Mouse (Mus musculus) heart, adult 2 months (tissue): ENCODE measurements around the gene AY074887. TPM values are rescaled to one million over a fixed set of nuclear protein-coding genes. Genes with fewer than 3 reads are reported as not detected.

ENCODE experiments used
- DNase-seq, 2 experiments: peaks; one replicate each; pipeline ENCODE4 v3.0.0; 2021
- H3K27ac ChIP-seq: fragments of 200-600 bp; 2 replicates; pipeline ENCODE4 v1.8.1; 2022
- H3K27me3 ChIP-seq: fragments of 200-500 bp; 2 replicates; pipeline ENCODE4 v1.6.1; 2012; ENCODE audit warnings: mild to moderate bottlenecking, low read length, inconsistent platforms, mixed read lengths; ENCODE audit not compliant: control insufficient read depth, insufficient read depth
- H3K36me3 ChIP-seq: fragments of 200-500 bp; 2 replicates; pipeline ENCODE4 v1.6.1; 2012; ENCODE audit warnings: low read length, inconsistent platforms; ENCODE audit not compliant: control insufficient read depth, insufficient read depth
- H3K4me1 ChIP-seq: fragments of 200-500 bp; 2 replicates; pipeline ENCODE4 v1.6.1; 2011; ENCODE audit warnings: low read length; ENCODE audit not compliant: control insufficient read depth, insufficient read depth
- H3K4me3 ChIP-seq: fragments of 200-600 bp; 2 replicates; pipeline ENCODE4 v1.8.1; 2022
- H3K79me2 ChIP-seq: fragments of 200-500 bp; replicated peaks from 2 replicates; pipeline ENCODE4 v1.6.1; 2012; ENCODE audit warnings: mild to moderate bottlenecking, inconsistent platforms, low read length, moderate library complexity, mixed read lengths; ENCODE audit not compliant: control insufficient read depth, insufficient read depth
- H3K9ac ChIP-seq: fragments of 200-500 bp; 2 replicates; pipeline ENCODE4 v1.6.1; 2012; ENCODE audit warnings: low read depth, mild to moderate bottlenecking, control low read depth, inconsistent platforms, low read length, mixed read lengths
- CTCF ChIP-seq: fragments of 200-600 bp; IDR thresholded peaks from 2 replicates; pipeline ENCODE4 v1.8.1; 2022; ENCODE audit warnings: antibody characterized with exemption, mild to moderate bottlenecking, moderate library complexity
- EP300 ChIP-seq: fragments of 200-500 bp; IDR thresholded peaks from 2 replicates; pipeline ENCODE4 v1.6.1; 2011; ENCODE audit warnings: low read depth, low read length, control low read depth; ENCODE audit not compliant: insufficient read depth
- POLR2A ChIP-seq: fragments of 200-500 bp; IDR thresholded peaks from 2 replicates; pipeline ENCODE4 v1.6.1; 2011; ENCODE audit warnings: mild to moderate bottlenecking, low read depth, low read length, control low read depth; ENCODE audit not compliant: insufficient read depth
- WGBS: fragments of 180-500 bp; shearing (Covaris S2); methylation state at CpG from one replicate; pipeline ENCODE4 v1.1.7; 2018; 5-methylcytosine and 5-hydroxymethylcytosine counted together
- intact Hi-C: fragments of 180-260 bp; cut with DNase I; formaldehyde crosslinking; loops from one replicate; pipeline ENCODE4 v1.15.1; 2025
- polyA plus RNA-seq: library from polyadenylated mRNA; depleted of rRNA; stranded (reverse); fragments of >200 nt; gene quantifications from 2 replicates; pipeline ENCODE4 v1.2.3, GENCODE M21; 2012; rRNA removed
- total RNA-seq, 2 experiments: library from RNA; stranded (reverse); gene quantifications; 2 replicates each; pipeline ENCODE4 v1.2.3; 2021

AY074887 gene
- total and polyA plus RNA-seq, 3 experiments, result not detected

- no peaks in the 10 kb centered on the region for H3K79me2 ChIP-seq
- WGBS, result 61% methylated on average over 7 of the region's 7 CpGs
- no peak overlapping the region for H3K4me3 ChIP-seq
- H3K27ac ChIP-seq, result no peak overlapping the region
- TF ChIP-seq CTCF (no peak), POLR2A (no peak), EP300 (no peak)
- no peaks in the 10 kb centered on the region for H3K27me3 ChIP-seq
- H3K36me3 ChIP-seq, result no peaks in the 10 kb centered on the region
- DNase-seq, result no peak
- H3K4me1 ChIP-seq, result peaks cover 1% of the 10 kb centered on the region; the same call in 1 of the 2 replicates
- intact Hi-C loops, result no loop called here
- no peak overlapping the region for H3K9ac ChIP-seq
These were observed 35.2 kb downstream of the AY074887 start for GRCm38 (mm10) chr9:54915576-54915975.

- Histone ChIP-seq H3K4me1 (no peaks in the 10 kb centered on the region), H3K9ac (no peak overlapping the region), H3K27ac (no peak overlapping the region), H3K36me3 (no peaks in the 10 kb centered on the region; the same call in 1 of the 2 replicates), H3K4me3 (no peak overlapping the region), H3K27me3 (no peaks in the 10 kb centered on the region), H3K79me2 (no peaks in the 10 kb centered on the region)
- no peak for DNase-seq
- TF ChIP-seq EP300, result no peak
- no peak for TF ChIP-seq CTCF
- TF ChIP-seq POLR2A, result no peak
- 75% methylated on average over 5 of the region's 5 CpGs for WGBS
- intact Hi-C loops, result no loop called here
These were observed 41.4 kb downstream of the AY074887 start for GRCm38 (mm10) chr9:54909446-54909845.

Other genes with a start within 250 kb of the AY074887 start
- 10 to 100 TPM; 29.0 to 29.6 TPM for gene Wdr61, start 216.5 kb downstream of the AY074887 start, total RNA-seq
- 21.3 and 37.7 TPM in 2 replicates for gene Wdr61, start 216.5 kb downstream of the AY074887 start, polyA plus RNA-seq
- gene Crabp1, start 186.2 kb downstream of the AY074887 start, total RNA-seq, result not detected
- gene Crabp1, start 186.2 kb downstream of the AY074887 start, polyA plus RNA-seq, result 0.23 TPM in 1 of 2 replicates, not detected in the other
- 10 to 100 TPM; 23.5 to 26.7 TPM for gene Ireb2, start 87.2 kb downstream of the AY074887 start, total RNA-seq
- gene Ireb2, start 87.2 kb downstream of the AY074887 start, polyA plus RNA-seq, result 4.7 and 10.9 TPM in 2 replicates
- gene Hykk, start 33.7 kb downstream of the AY074887 start, total RNA-seq, result 1 to 10 TPM in 1 of 2 experiments, under 1 TPM in 1; 0.99 to 1.1 TPM
- 0.55 and 1.1 TPM in 2 replicates for gene Hykk, start 33.7 kb downstream of the AY074887 start, polyA plus RNA-seq
- 100 to 1,000 TPM; 110 to 127 TPM for gene Psma4, start 208 bp downstream of the AY074887 start, total RNA-seq
- 87.1 and 167 TPM in 2 replicates for gene Psma4, start 208 bp downstream of the AY074887 start, polyA plus RNA-seq
- gene Chrna5, start 29.9 kb upstream of the AY074887 start, total RNA-seq, result not detected
- gene Chrna5, start 29.9 kb upstream of the AY074887 start, polyA plus RNA-seq, result 0.15 TPM in 1 of 2 replicates, not detected in the other
- under 1 TPM in 1 of 2 experiments, not detected in 1; 0.11 TPM for gene Chrna3, start 75.6 kb upstream of the AY074887 start, total RNA-seq
- 0.37 and 1.2 TPM in 2 replicates for gene Chrna3, start 75.6 kb upstream of the AY074887 start, polyA plus RNA-seq
- gene Chrnb4, start 97.8 kb upstream of the AY074887 start, total RNA-seq, result under 1 TPM; 0.05 to 0.08 TPM
- 0.32 and 0.33 TPM in 2 replicates for gene Chrnb4, start 97.8 kb upstream of the AY074887 start, polyA plus RNA-seq
- gene Ube2q2, start 197.9 kb upstream of the AY074887 start, total RNA-seq, result 10 to 100 TPM; 25.3 to 29.5 TPM
- 7.8 and 12.5 TPM in 2 replicates for gene Ube2q2, start 197.9 kb upstream of the AY074887 start, polyA plus RNA-seq